Mouse (Mus musculus): ENCODE results near the gene Tkt.

Tkt gene

GRCm38 (mm10) chr14:30570303-30570702 lies 22.1 kb downstream of the Tkt start:
- no peak for TF ChIP-seq GATA4 (IDR thresholded peaks at IDR 0.05; ENCODE audit: insufficient replicate concordance, low read length)

- no peak for TF ChIP-seq GATA4 (IDR thresholded peaks at IDR 0.05; ENCODE audit: insufficient replicate concordance, low read length)
Measured at GRCm38 (mm10) chr14:30572253-30572652, 24.1 kb downstream of the Tkt start.

- TF ChIP-seq GATA4 (IDR thresholded peaks at IDR 0.05; ENCODE audit: insufficient replicate concordance, low read length): no peak
Measured at GRCm38 (mm10) chr14:30573235-30573634, 25.1 kb downstream of the Tkt start.

GRCm38 (mm10) chr14:30573983-30574584 lies 25.9 kb downstream of the Tkt start:
- no peak for TF ChIP-seq GATA4 (IDR thresholded peaks at IDR 0.05; ENCODE audit: insufficient replicate concordance, low read length)

- TF ChIP-seq GATA4 (IDR thresholded peaks at IDR 0.05; ENCODE audit: insufficient replicate concordance, low read length): no peak
Measured at GRCm38 (mm10) chr14:30575791-30576190, 27.6 kb downstream of the Tkt start.

GRCm38 (mm10) chr14:30576260-30576659 lies 28.1 kb downstream of the Tkt start:
- no peak for TF ChIP-seq GATA4 (IDR thresholded peaks at IDR 0.05; ENCODE audit: insufficient replicate concordance, low read length)

- TF ChIP-seq GATA4 (IDR thresholded peaks at IDR 0.05; ENCODE audit: insufficient replicate concordance, low read length): no peak
Measured at GRCm38 (mm10) chr14:30579180-30579579, 31.0 kb downstream of the Tkt start.

GRCm38 (mm10) chr14:30579882-30580281 lies 31.7 kb downstream of the Tkt start:
- TF ChIP-seq GATA4 (IDR thresholded peaks at IDR 0.05; ENCODE audit: insufficient replicate concordance, low read length): no peak

- no peak for TF ChIP-seq GATA4 (IDR thresholded peaks at IDR 0.05; ENCODE audit: insufficient replicate concordance, low read length)
Measured at GRCm38 (mm10) chr14:30581238-30581637, 33.1 kb downstream of the Tkt start.

GRCm38 (mm10) chr14:30584077-30584476 lies 35.9 kb downstream of the Tkt start:
- no peak for TF ChIP-seq GATA4 (IDR thresholded peaks at IDR 0.05; ENCODE audit: insufficient replicate concordance, low read length)

- no peak for TF ChIP-seq GATA4 (IDR thresholded peaks at IDR 0.05; ENCODE audit: insufficient replicate concordance, low read length)
Measured at GRCm38 (mm10) chr14:30584497-30585251, 36.5 kb downstream of the Tkt start.

GRCm38 (mm10) chr14:30585323-30585722 lies 37.2 kb downstream of the Tkt start:
- TF ChIP-seq GATA4 (IDR thresholded peaks at IDR 0.05; ENCODE audit: insufficient replicate concordance, low read length): no peak

- no peak for TF ChIP-seq GATA4 (IDR thresholded peaks at IDR 0.05; ENCODE audit: insufficient replicate concordance, low read length)
Measured at GRCm38 (mm10) chr14:30586780-30587461, 38.8 kb downstream of the Tkt start.

- no peak for TF ChIP-seq GATA4 (IDR thresholded peaks at IDR 0.05; ENCODE audit: insufficient replicate concordance, low read length)
Measured at GRCm38 (mm10) chr14:30590041-30590645, 42.0 kb downstream of the Tkt start.

- no peak for TF ChIP-seq GATA4 (IDR thresholded peaks at IDR 0.05; ENCODE audit: insufficient replicate concordance, low read length)
Measured at GRCm38 (mm10) chr14:30590918-30591317, 42.8 kb downstream of the Tkt start.

- no peak for TF ChIP-seq GATA4 (IDR thresholded peaks at IDR 0.05; ENCODE audit: insufficient replicate concordance, low read length)
Measured at GRCm38 (mm10) chr14:30591417-30591816, 43.3 kb downstream of the Tkt start.
